8 mouse cellular contexts compared by ENCODE assay signal in genomic region chr19:41761529-41761928, GRCm38 (mm10). TPM values are rescaled to one million over a fixed set of nuclear protein-coding genes. Genes with fewer than 3 reads are reported as not detected.
DNase-seq lines count a peak whose midpoint lies in the region; ATAC-seq and TF ChIP-seq lines count a peak whose summit lies in the region.

No protein-coding gene starts in this region.

- peaks cover 17% of the 10 kb centered on the region for H3K36me3 ChIP-seq in midbrain, embryonic 10.5 days
- H3K36me3 ChIP-seq in midbrain, embryonic 16.5 days (ENCODE audit: control insufficient read depth, insufficient read depth, low read length) = no peaks in the 10 kb centered on the region
- no peaks in the 10 kb centered on the region for H3K36me3 ChIP-seq in forebrain, postnatal 0 days (ENCODE audit: insufficient read depth)
- H3K36me3 ChIP-seq in neural tube, embryonic 11.5 days (ENCODE audit: control insufficient read depth, insufficient read depth, low read length) = no peaks in the 10 kb centered on the region

- no peak overlapping the region for H3K9ac ChIP-seq in midbrain, embryonic 16.5 days (ENCODE audit: low read depth, low read length)
- H3K9ac ChIP-seq in forebrain, postnatal 0 days = no peak overlapping the region
- H3K9ac ChIP-seq in neural tube, embryonic 11.5 days (ENCODE audit: low read length) = no peak overlapping the region

- TF ChIP-seq CTCF in forebrain, postnatal 0 days (IDR thresholded peaks at IDR 0.05; ENCODE audit: low read depth) = peak; percentile 78

- no peak overlapping the region for H3K4me2 ChIP-seq in midbrain, embryonic 16.5 days (ENCODE audit: low read length)
- H3K4me2 ChIP-seq in forebrain, postnatal 0 days (ENCODE audit: low read depth) = no peak overlapping the region
- no peak overlapping the region for H3K4me2 ChIP-seq in neural tube, embryonic 11.5 days (ENCODE audit: low read depth)

- DNase-seq in cerebellum, postnatal 10 days = peak; percentile 55 to 56
- no peak for DNase-seq in cerebellum, adult 9-11 months
- DNase-seq in midbrain, embryonic 10.5 days (ENCODE audit: low spot score) = peak; percentile 60
- DNase-seq in forebrain, postnatal 0 days = no peak
- DNase-seq in neural tube, embryonic 11.5 days (ENCODE audit: low spot score) = peak; percentile 64
- DNase-seq in frontal cortex, postnatal 36 days (ENCODE audit: low spot score in 2 of 2) = no peak
- DNase-seq in frontal cortex, postnatal 25 days (ENCODE audit: low spot score in 2 of 2) = no peak

- peaks cover 5% of the 10 kb centered on the region for H3K9me3 ChIP-seq in midbrain, embryonic 10.5 days (replicated peaks)
- no peaks in the 10 kb centered on the region for H3K9me3 ChIP-seq in midbrain, embryonic 16.5 days (replicated peaks; ENCODE audit: control insufficient read depth, low read length, poor library complexity, severe bottlenecking)
- H3K9me3 ChIP-seq in forebrain, postnatal 0 days (ENCODE audit: low read length) = no peaks in the 10 kb centered on the region
- H3K9me3 ChIP-seq in neural tube, embryonic 11.5 days (ENCODE audit: control insufficient read depth, low read length) = no peaks in the 10 kb centered on the region

- H3K4me3 ChIP-seq in midbrain, embryonic 10.5 days = no peak overlapping the region
- H3K4me3 ChIP-seq in midbrain, embryonic 16.5 days (ENCODE audit: low read depth, low read length) = no peak overlapping the region
- no peak overlapping the region for H3K4me3 ChIP-seq in forebrain, postnatal 0 days (ENCODE audit: low read depth, low read length)
- H3K4me3 ChIP-seq in neural tube, embryonic 11.5 days (ENCODE audit: low read depth, low read length) = no peak overlapping the region

- WGBS in midbrain, embryonic 10.5 days = 54% methylated on average over 9 of the region's 9 CpGs
- WGBS in midbrain, embryonic 16.5 days = 41% methylated on average over 9 of the region's 9 CpGs
- 43% methylated on average over 9 of the region's 9 CpGs for WGBS in forebrain, postnatal 0 days
- WGBS in neural tube, embryonic 11.5 days = 41% methylated on average over 9 of the region's 9 CpGs

- no peak overlapping the region for H3K27ac ChIP-seq in midbrain, embryonic 10.5 days (replicated peaks)
- H3K27ac ChIP-seq in midbrain, embryonic 16.5 days (ENCODE audit: low read length) = no peak overlapping the region
- H3K27ac ChIP-seq in forebrain, postnatal 0 days (ENCODE audit: low read depth, low read length) = no peak overlapping the region
- H3K27ac ChIP-seq in neural tube, embryonic 11.5 days (ENCODE audit: low read depth, low read length) = no peak overlapping the region

- no peak for ATAC-seq in midbrain, embryonic 16.5 days
- no peak for ATAC-seq in forebrain, postnatal 0 days
- ATAC-seq in neural tube, embryonic 11.5 days (ENCODE audit: insufficient read depth, low FRiP score, low TSS enrichment) = no peak

- peaks cover 3% of the 10 kb centered on the region; the same call in 1 of the 2 replicates for H3K4me1 ChIP-seq in midbrain, embryonic 10.5 days
- H3K4me1 ChIP-seq in midbrain, embryonic 16.5 days (ENCODE audit: control insufficient read depth, insufficient read depth, low read length) = no peaks in the 10 kb centered on the region
- no peaks in the 10 kb centered on the region for H3K4me1 ChIP-seq in forebrain, postnatal 0 days (ENCODE audit: insufficient read depth)
- no peaks in the 10 kb centered on the region for H3K4me1 ChIP-seq in neural tube, embryonic 11.5 days (ENCODE audit: control insufficient read depth, insufficient read depth, low read length)

- H3K27me3 ChIP-seq in midbrain, embryonic 10.5 days (ENCODE audit: low read depth, poor library complexity, severe bottlenecking) = no peaks in the 10 kb centered on the region
- no peaks in the 10 kb centered on the region for H3K27me3 ChIP-seq in midbrain, embryonic 16.5 days (ENCODE audit: control insufficient read depth, insufficient read depth, low read depth, low read length)
- H3K27me3 ChIP-seq in forebrain, postnatal 0 days (ENCODE audit: insufficient read depth, low read length) = no peaks in the 10 kb centered on the region
- no peaks in the 10 kb centered on the region for H3K27me3 ChIP-seq in neural tube, embryonic 11.5 days (ENCODE audit: control insufficient read depth, insufficient read depth, low read length)

RNA-seq across cellular contexts. Expression of gene Slit1, which starts 18.1 kb away (rescaled TPM):
- polyA plus RNA-seq in midbrain, embryonic 10.5 days (2016; fragmentation: Nextera tagmentation; extraction: Ambion mirVana) = 12.8 and 13.4 TPM in 2 replicates
- 18.2 and 21.4 TPM in 2 replicates for polyA plus RNA-seq in midbrain, embryonic 16.5 days (2015; fragmentation: Nextera tagmentation; extraction: Ambion mirVana)
- 37.2 and 61.8 TPM in 2 replicates for total RNA-seq in forebrain, postnatal 0 days (2014; rRNA removed)
- 8.7 and 13.4 TPM in 2 replicates for polyA plus RNA-seq in forebrain, postnatal 0 days (2015; fragmentation: Nextera tagmentation; extraction: Ambion mirVana)
- 15.3 and 17.0 TPM in 2 replicates for polyA plus RNA-seq in neural tube, embryonic 11.5 days (2014; fragmentation: Nextera tagmentation; extraction: Ambion mirVana)

RNA-seq across cellular contexts. Expression of gene Arhgap19, which starts 40.3 kb away (rescaled TPM):
- polyA plus RNA-seq in midbrain, embryonic 10.5 days (2016; fragmentation: Nextera tagmentation; extraction: Ambion mirVana) = 38.1 and 39.5 TPM in 2 replicates
- polyA plus RNA-seq in midbrain, embryonic 16.5 days (2015; fragmentation: Nextera tagmentation; extraction: Ambion mirVana) = 4.3 TPM in 2 replicates
- total RNA-seq in forebrain, postnatal 0 days (2014; rRNA removed) = 3.9 and 6.0 TPM in 2 replicates
- polyA plus RNA-seq in forebrain, postnatal 0 days (2015; fragmentation: Nextera tagmentation; extraction: Ambion mirVana) = 3.1 and 3.2 TPM in 2 replicates
- polyA plus RNA-seq in neural tube, embryonic 11.5 days (2014; fragmentation: Nextera tagmentation; extraction: Ambion mirVana) = 37.0 and 37.3 TPM in 2 replicates

Comparison
In these comparisons a context has a peak if more than half of its experiments do, and no peak if none do; other contexts are left out.
1. DNase-seq: peak in cerebellum, postnatal 10 days (2 of 2), midbrain, embryonic 10.5 days (single experiment) and neural tube, embryonic 11.5 days (single experiment); none in cerebellum, adult 9-11 months (single experiment), forebrain, postnatal 0 days (single experiment), frontal cortex, postnatal 36 days (0 of 2) and frontal cortex, postnatal 25 days (0 of 2).